9 mouse cellular contexts compared by ENCODE assay signal in genomic region chr10:119114653-119115052, GRCm38 (mm10).
A peak's percentile ranks its signal among the peaks of the same experiment; 100 is the strongest.
DNase-seq lines count a peak whose midpoint lies in the region; ATAC-seq and TF ChIP-seq lines count a peak whose summit lies in the region.
"Had no signal": no experiment of that assay in that cellular context is flagged by ENCODE, and none has a peak within 500 bp of the region (broad histone marks: within the 10 kb centered on the region; RNA-seq: fewer than 3 reads in every experiment).

No protein-coding gene starts in this region.

- no peak for TF ChIP-seq CTCF in G1E (IDR thresholded peaks at IDR 0.05; ENCODE audit: low read depth, low read length)

- peaks cover 3% of the 10 kb centered on the region; the same call in 1 of the 2 replicates for H3K4me1 ChIP-seq in heart, embryonic 16.5 days (ENCODE audit: control insufficient read depth, insufficient read depth, low read length)
- peaks cover 66% of the 10 kb centered on the region for H3K4me1 ChIP-seq in G1E (ENCODE audit: insufficient read depth, low read depth, low read length)
- peaks cover 48% of the 10 kb centered on the region for H3K4me1 ChIP-seq in liver, embryonic 12.5 days

- H3K27me3 ChIP-seq in heart, embryonic 16.5 days (ENCODE audit: control insufficient read depth, insufficient read depth, low read length): no peaks in the 10 kb centered on the region
- H3K27me3 ChIP-seq in G1E (ENCODE audit: insufficient read depth, low read length): no peaks in the 10 kb centered on the region
- no peaks in the 10 kb centered on the region for H3K27me3 ChIP-seq in liver, embryonic 12.5 days (replicated peaks)
- H3K27me3 ChIP-seq: lung, embryonic 15.5 days had no signal

- WGBS in heart, embryonic 16.5 days: 8% methylated on average over 10 of the region's 10 CpGs
- 9% methylated on average over 10 of the region's 10 CpGs for WGBS in liver, embryonic 12.5 days (ENCODE audit: insufficient replicate concordance)

- no peaks in the 10 kb centered on the region for H3K9me3 ChIP-seq in heart, embryonic 16.5 days (replicated peaks; ENCODE audit: control insufficient read depth, low read length)
- H3K9me3 ChIP-seq in G1E (replicated peaks): no peaks in the 10 kb centered on the region
- no peaks in the 10 kb centered on the region for H3K9me3 ChIP-seq in liver, embryonic 12.5 days (replicated peaks)
- H3K9me3 ChIP-seq: lung, embryonic 15.5 days had no signal

- no peaks in the 10 kb centered on the region for H3K36me3 ChIP-seq in heart, embryonic 16.5 days (ENCODE audit: control insufficient read depth, insufficient read depth)
- no peaks in the 10 kb centered on the region for H3K36me3 ChIP-seq in G1E (replicated peaks)
- no peaks in the 10 kb centered on the region for H3K36me3 ChIP-seq in liver, embryonic 12.5 days
- H3K36me3 ChIP-seq: lung, embryonic 15.5 days had no signal

- H3K27ac ChIP-seq in heart, embryonic 16.5 days (ENCODE audit: low read length): no peak overlapping the region
- peak overlapping the region; percentile 71 for H3K27ac ChIP-seq in liver, embryonic 12.5 days
- H3K27ac ChIP-seq: lung, embryonic 15.5 days had no signal

- ATAC-seq in heart, embryonic 16.5 days (replicated peaks; ENCODE audit: extremely low read depth, insufficient read depth, low FRiP score): peak; percentile 14; the same call in 1 of the 2 replicates
- peak; percentile 84 for ATAC-seq in G1E (ENCODE audit: extremely low read depth, insufficient number of reproducible peaks, low FRiP score, poor library complexity, severe bottlenecking)
- peak; percentile 88 for ATAC-seq in liver, embryonic 12.5 days

- H3K9ac ChIP-seq in heart, embryonic 16.5 days (ENCODE audit: low read length): no peak overlapping the region
- 0 out of 2 replicates have a peak overlapping the region, but pooled peaks have one; percentile 27 for H3K9ac ChIP-seq in liver, embryonic 12.5 days
- H3K9ac ChIP-seq: lung, embryonic 15.5 days had no signal

- peak overlapping the region; percentile 15 for H3K4me2 ChIP-seq in heart, embryonic 16.5 days (ENCODE audit: low read depth, low read length)
- H3K4me2 ChIP-seq in liver, embryonic 12.5 days: peak overlapping the region; percentile 54
- H3K4me2 ChIP-seq: lung, embryonic 15.5 days had no signal

- no peak overlapping the region for H3K4me3 ChIP-seq in heart, embryonic 16.5 days (ENCODE audit: low read length)
- peak overlapping the region; percentile 55; the same call in 1 of the 2 replicates for H3K4me3 ChIP-seq in G1E (ENCODE audit: low read depth, low read length)
- peak overlapping the region; percentile 15; the same call in 1 of the 2 replicates for H3K4me3 ChIP-seq in liver, embryonic 12.5 days
- H3K4me3 ChIP-seq: lung, embryonic 15.5 days had no signal

- DNase-seq in heart, adult 18-20 months: no peak
- peak; percentile 56 for DNase-seq in G1E (ENCODE audit: low spot score)
- DNase-seq in embryo, embryonic 10.5 days (ENCODE audit: low spot score): peak; percentile 48
- DNase-seq in testis, postnatal 10 days (ENCODE audit: low spot score): no peak
- no peak for DNase-seq in thymus, postnatal 10 days (ENCODE audit: low spot score in 2 of 2)
- no peak for DNase-seq in right cerebral cortex, adult 18-20 months

Comparison
In these comparisons a context has a peak if more than half of its experiments do, and no peak if none do; other contexts are left out.
1. ATAC-seq: peak in every context shown above with its lines; median percentile 88 in liver, embryonic 12.5 days; 84 in G1E; 14 in heart, embryonic 16.5 days.
2. DNase-seq: peak in G1E (single experiment) and embryo, embryonic 10.5 days (single experiment); none in heart, adult 18-20 months (0 of 2), testis, postnatal 10 days (single experiment), thymus, postnatal 10 days (0 of 2) and right cerebral cortex, adult 18-20 months (single experiment).